Mouse (Mus musculus): ENCODE measurements around the gene Cdc14a. TPM values are rescaled to one million over a fixed set of nuclear protein-coding genes. Genes with fewer than 3 reads are reported as not detected.
"Not testable (repeated sequence)": the region's sequence is repeated elsewhere in the genome, so short reads cannot be mapped to it uniquely, and the experiment has no call there.

Cdc14a gene
- total RNA-seq, 2 experiments from 2014 or later = 17.9 to 19.3 TPM

DNA sequence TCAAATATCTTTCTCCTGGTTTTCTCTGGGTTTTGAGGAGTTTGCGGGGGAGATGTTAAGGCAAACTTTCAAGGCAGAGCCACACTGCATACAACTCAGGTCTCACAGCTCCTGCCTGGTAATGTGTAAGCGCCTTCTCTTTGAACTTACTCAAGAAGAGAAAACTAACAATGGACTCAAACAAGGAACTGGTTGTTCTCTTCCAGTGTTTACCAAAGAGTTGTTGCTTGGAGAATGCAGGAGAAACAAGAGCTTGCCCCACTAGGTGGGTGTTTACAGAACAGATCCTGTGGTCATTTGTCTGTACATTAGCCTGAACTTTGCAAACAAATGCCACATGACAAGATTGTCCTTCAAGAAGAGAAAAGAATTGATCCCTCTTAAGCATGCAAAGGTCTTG is 48.4 kb downstream of the Cdc14a start:
- no peak for DNase-seq (ENCODE audit: low spot score in 2 of 2)

DNA sequence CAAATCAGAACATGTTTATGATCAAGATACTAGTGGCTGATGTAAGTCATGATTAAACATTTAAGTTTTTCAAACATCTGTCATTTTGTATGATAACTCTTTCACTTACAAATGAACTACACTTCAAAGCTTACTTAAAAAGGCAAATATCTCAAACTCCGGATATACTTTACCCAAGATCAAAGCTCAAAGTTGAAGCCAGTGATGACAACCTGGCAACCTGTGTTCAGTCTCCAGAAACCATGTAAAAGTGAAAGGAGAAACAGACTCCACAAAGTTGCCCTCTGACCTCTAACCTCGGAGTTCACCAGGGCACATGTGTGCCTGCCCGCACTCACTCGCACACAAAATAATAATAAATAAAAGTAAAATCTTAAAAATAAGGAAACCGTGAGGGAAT is 49.3 kb downstream of the Cdc14a start:
- no peak for DNase-seq (ENCODE audit: low spot score in 2 of 2)

DNA sequence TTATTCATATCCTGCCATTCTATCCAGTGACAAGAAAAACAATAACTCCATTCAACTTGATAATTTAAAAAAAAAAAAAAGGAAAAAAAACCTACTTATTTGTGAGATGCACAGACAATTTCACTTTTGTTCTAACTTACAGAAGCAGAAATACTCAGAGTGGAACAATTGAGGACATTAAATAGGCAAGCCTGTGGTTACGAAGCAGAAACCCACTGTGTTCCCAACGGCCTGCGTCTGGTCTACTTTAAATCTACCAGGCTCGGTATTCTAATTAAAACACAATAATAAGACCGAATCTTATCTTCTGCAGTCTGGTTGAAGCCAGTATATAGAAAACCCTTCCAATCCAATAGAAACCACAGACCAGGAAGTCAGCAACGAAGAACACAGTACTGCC is 50.6 kb downstream of the Cdc14a start:
- DNase-seq (ENCODE audit: low spot score in 2 of 2) = no peak

DNA sequence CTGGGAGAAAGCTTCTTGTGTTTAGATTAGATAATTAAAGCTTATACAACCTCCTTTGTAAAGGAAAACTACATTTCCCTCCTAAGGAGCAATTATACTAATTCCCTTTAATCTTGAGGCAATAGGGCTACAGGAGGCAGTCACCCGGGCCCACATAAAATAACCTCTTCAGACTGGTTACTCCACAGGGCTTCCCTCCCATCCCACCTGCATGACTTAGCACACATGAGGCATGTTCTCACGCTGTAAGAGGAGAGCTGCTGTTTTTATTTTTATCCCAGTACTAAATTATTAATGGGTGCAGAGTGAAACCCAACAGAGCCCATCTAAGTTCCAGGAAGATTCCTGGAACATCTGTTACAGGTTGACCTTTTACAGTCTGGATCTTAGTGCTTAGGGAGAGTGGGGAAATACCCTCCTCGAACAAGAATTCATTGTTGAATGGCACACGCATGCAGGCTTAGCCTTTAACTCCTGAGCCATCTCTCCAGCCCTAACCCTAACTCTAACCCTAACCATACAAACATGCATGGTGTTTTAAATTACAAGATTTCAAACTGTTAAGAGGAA is 54.9 kb downstream of the Cdc14a start:
- no peak for DNase-seq (ENCODE audit: low spot score in 2 of 2)

DNA sequence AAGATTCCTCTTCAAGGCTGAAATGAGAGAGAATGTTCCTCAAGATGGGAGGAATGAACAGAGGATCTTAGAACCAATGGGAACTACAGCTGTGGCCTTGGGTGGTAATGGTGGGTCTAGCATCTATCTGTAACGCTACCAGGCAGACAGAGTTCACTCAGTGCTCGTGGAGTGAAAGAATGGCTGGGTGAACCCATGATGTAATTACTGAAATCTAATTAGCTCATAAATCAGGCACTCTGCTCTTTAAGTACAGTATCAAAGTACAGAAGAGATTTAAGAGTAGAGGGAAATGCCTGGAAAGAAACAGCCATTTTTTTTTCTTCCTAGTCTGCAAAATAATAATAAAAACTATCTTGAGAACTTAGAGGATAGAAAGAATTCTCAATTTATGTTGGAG is 57.7 kb downstream of the Cdc14a start:
- no peak for DNase-seq (ENCODE audit: low spot score in 2 of 2)

DNA sequence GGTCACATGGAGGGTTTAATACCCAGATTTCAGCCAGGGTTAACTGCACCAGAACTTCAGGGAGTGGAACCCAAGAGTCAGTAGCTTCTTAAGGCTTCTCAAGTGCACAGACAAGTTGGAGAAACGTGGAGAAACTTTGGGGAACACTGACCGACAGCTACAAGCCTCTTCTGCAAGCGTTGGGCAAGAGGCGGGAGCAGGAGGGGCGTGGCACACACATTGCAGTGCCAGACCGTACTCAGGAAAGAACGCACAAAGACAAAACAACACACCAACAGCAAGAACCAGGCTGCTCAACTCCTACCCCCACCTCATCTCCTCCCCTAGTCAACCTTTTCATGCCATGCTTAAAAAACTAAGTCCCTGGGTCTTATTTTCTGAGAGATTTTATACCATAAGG is 61.9 kb downstream of the Cdc14a start:
- DNase-seq (ENCODE audit: low spot score in 2 of 2) = no peak

DNA sequence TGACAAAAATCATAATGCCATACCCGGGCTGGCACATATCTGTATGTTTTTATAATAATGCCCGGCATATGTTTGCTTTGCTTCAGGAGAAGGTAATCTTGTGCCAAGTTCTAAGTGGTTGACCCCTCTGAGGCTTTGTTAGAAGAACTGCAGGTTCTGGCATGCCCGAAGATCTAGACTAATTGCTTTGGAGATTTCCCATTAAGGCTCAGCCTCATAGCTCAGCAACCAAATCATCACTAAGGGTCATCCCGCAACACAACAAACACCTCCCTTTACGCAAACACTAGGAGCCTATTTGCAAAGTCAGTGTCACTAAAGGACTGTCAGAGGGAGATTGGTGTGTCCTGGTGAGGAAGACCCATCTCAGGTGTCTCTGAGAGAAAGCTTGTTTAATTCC is 62.7 kb downstream of the Cdc14a start:
- DNase-seq (ENCODE audit: low spot score in 2 of 2) = no peak

DNA sequence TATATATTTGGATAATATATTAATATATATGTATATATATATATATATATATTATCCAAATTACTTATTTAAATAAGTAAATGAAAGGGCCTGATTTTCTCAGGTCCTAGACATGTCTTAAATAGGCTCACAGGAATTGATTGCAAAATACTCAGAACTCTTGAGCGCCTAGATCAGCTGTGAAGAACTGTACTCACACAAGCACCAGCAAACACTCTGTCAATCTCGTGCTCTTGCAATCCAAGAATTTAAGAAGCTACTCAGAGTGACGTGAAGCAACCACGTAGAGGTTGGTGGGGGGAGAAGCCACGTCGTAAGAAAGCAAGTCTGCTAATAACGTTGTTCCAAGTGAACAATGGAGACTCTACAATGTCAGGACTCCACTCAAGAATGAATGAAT is 66.0 kb downstream of the Cdc14a start:
- DNase-seq (ENCODE audit: low spot score in 2 of 2) = no peak

DNA sequence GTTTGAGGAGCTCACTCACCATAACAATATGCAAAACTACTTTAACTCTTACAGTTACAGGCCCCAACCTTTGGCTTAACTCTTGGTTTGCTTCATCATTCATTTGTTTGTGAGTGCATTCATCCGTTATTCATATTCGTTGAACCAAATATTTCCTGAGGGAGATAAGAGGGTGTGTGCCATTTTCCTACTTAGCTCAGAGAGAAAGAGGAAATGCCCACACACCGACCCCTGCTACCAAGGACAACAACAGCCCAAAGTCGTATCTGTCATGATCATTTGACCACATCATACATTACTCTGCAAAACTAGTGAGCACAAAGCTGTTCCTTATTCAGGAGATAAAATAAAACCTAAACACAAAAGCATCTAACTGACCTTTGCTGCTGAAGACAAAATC is 66.7 kb downstream of the Cdc14a start:
- DNase-seq (ENCODE audit: low spot score in 2 of 2) = no peak

DNA sequence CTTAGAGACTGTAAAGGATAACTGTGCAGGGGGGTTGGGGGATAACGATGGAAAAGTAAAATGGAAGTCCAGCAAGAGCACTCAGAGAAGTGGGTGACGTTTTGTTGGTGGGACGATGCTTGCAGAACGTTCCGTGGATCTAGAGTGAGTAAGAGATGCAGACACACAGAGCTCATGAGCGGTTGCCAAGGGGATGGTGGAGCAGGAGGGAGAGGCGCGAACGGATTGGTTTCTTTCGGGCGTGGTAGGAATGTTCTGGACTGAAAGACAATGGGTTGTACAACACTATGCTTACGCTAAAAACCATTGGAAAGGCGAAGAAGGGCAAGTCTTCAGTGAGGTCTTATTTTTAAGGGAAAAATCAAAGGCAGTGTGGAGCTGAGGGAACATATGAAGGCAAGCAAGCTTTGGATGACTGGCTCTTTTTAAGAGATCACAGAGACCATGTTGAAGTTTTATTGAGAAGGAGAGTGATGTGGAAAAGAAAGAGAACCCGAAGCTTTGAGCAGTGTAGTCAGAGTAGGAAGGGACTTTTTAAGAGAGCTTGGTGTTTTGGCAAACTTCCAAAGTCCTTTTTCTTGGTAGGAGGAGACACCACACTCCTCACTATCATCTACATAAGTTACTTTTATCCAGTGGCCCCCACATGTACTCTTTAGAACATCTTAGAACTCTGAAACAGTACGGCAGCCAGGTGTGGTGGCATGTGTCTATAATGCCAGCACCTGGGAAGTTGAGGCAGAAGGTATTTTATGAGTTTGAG is 68.6 kb downstream of the Cdc14a start:
- DNase-seq (ENCODE audit: low spot score in 2 of 2) = no peak

DNA sequence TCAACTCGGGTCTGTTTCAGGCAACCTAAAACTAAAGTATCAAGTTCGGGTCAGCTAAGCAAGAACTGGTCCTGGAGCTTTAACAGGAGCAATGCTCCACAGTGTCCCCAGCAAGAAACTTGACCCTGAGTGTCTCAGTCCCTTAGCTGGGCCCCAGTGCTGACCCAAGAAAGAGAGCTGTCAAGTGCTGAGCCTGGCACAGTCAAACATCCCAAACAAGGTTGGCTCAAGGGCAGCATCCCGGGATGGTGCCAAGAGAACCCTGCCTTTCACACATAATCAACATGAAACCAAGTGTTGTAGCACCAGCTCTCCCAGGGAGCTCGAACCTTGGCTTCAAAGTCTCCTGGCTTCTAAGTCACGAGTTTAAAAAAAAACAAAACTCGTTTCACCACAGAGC is 71.3 kb downstream of the Cdc14a start:
- no peak for DNase-seq (ENCODE audit: low spot score in 2 of 2)

DNA sequence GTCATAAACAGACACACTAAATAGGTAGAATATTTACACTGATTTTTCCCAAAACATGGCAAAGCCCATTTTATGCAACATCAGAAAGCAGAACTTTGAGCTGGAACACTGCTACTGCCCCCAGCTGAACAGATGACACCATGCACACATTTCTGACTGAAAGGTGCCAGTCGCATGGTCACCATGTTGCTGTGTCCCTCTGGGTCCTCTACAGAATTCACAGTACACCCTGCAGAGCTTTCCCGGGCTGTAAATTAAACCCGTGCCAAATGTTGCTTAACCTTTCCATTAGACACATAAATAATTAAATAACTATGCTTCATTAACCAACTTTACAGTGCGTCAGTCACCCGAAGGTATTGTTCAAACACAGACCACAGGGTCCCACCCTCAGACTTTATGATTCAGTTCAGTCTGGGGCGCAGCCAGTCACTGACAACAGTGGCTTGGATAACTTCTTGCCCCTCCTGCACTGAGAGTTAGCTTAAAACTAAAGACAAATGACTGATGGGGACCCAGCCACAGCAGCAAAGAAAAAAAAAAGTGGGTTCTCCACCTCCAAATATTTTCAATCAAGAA is 73.4 kb downstream of the Cdc14a start:
- no peak for DNase-seq (ENCODE audit: low spot score in 2 of 2)

DNA sequence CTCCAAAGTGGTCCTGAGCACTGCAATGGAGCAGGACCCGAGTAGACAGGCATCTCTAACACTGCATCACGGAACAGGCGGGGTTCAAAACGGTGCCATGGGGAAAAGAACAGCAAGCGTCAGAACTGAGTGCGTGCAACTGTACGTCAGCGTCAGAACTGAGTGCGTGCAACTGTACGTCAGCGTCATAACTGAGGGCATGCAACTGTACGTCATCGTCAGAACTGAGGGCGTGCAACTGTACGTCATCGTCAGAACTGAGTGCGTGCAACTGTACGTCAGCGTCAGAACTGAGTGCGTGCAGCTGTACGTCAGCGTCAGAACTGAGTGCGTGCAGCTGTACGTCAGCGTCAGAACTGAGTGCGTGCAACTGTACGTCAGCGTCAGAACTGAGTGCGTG is 76.3 kb downstream of the Cdc14a start:
- not testable (repeated sequence) for DNase-seq (ENCODE audit: low spot score in 2 of 2)

DNA sequence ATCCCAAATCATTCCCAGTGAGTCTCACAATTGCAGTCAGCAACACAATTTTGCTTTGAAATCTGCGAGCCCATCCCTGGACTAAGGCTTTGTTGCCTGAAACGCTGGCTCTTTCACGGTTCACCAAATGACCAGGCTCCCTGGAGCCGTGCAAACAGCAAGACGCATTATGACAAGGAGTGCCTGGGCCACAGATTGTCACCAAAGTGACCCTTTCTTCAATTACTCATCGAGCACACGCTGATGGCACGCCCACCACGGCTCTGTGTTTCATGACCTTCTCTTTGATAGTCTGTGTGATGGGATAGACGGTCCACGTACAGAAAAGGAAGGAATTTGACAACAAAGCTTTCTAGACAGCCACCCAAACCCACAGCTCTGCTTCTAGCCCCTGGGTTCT is 78.6 kb downstream of the Cdc14a start:
- DNase-seq (ENCODE audit: low spot score in 2 of 2) = no peak

DNA sequence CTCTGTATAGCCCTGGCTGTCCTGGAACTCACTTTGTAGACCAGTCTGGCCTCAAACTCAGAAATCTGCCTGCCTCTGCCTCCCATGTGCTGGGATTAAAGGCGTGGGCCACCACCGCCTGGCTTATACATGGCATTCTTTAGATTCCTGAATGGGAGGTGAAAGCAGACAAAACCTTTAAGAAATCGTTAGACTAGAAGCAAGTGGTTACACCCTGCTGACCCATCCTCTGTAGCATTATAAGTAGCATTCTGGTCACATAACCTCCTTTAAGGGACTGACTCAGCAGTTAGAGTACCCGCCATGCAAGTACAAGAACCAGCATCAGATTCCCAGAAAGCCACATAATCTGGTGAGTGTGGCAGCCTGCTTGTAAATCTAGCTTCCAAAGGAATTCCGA is 81.6 kb downstream of the Cdc14a start:
- DNase-seq (ENCODE audit: low spot score in 2 of 2) = no peak

DNA sequence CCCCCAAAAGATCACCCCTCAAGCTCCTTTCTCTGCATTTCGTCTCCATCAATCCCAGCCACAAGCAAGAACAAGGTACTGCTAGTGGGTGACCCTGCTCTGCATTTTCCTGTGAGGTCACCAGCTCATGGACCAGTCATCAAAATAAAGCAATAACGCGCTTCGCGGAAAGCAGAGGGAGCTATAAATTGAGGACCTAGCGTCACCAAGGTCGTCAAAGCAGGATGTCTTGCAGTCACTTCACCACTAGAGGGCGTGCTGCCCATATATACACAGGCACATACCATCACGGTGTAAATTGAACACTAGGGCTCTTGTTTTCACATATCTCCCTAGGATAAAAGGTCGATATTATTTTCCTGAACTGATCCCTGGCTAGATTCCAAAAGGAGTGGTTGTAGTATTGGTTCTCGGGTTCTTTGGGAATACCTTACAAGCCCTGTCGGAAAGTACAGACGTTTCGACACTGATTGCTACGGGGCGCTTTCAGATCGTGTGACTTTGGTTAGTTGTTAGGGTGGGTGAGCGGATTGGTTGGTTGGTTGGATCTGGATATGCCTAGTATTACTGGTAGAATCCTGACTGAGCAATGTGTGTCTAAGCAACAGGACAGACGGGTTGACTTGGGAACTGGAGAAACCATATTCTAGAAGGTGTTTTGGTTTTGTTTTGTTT is 82.7 kb downstream of the Cdc14a start:
- DNase-seq (ENCODE audit: low spot score in 2 of 2) = peak; percentile 35 to 59

DNA sequence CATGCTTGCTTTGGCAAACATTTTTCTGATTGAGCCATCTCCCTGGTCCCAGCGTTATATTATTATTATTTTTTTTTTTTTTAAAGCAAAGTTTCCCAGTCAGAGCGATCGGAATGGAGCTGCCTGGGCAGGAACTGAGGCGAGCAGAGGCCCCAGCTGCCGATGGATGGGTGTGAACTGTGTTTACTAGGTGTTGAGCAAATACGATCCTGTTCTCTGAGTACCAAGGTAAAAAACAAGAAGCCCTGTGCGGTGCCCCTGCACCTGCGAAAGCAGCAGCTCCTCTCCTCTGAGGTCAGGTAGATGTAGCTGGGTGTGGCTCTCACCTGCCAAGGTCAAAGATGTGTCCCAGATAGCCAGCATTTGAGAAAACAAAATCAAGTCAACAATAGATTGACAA is 83.6 kb downstream of the Cdc14a start:
- DNase-seq (ENCODE audit: low spot score in 2 of 2) = no peak

DNA sequence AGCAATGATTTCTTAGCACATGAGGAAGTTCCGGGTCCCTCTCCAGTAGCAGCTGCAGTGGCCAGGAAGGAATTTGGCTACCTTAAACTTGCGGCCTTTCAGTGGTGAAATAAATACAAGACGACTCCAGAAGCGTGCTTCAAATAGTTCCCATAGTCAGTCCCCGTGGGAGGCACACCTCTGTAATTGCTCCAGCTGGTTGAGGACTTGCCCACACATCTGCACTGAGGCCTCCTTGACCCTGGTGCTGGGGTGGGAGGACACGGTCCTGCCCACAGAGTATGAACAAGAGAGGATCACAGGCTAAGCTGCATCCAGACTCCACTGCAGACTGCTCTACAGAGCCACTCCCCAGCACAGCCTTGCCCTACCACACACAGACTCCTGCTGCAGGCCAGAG is 85.2 kb downstream of the Cdc14a start:
- no peak for DNase-seq (ENCODE audit: low spot score in 2 of 2)

DNA sequence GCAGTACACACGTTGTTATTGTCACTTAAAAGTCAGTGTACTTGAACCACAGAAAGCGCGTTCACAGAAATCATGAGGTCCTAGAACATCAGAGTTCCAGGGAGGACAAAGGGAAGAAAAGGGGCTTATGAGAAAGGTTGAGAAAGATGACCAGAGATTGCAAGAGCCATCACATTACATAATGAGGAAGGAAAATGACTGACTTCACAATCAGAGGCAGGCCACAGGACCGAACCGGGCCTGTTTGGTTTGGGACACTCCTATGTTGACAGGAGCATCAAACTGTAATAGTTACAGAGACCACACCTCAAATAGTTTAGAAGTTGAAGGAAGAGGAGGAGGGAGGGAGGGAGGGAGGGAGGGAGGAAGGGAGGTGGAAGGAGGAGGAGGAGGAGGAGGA is 86.0 kb downstream of the Cdc14a start:
- no peak for DNase-seq (ENCODE audit: low spot score in 2 of 2)

DNA sequence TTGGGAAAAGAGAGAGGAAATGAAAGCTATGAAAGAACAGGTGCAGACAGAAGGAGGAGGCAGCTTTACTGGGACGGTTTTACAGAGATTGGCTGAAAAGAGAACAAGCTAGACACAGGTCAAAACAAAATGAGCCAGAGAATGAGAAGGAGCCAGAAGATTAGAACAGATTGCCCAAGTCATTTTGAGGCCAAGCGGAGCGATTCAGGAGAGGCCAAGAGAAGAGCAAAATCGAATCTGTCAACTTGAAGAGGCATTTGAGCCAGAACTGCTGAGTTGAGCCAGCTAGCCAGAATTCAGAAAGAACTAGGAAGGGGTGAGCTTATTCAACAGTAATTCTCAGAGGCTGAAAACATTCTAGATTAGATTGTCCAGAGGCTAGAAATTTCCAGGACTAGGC is 88.8 kb downstream of the Cdc14a start:
- no peak for DNase-seq (ENCODE audit: low spot score in 2 of 2)

DNA sequence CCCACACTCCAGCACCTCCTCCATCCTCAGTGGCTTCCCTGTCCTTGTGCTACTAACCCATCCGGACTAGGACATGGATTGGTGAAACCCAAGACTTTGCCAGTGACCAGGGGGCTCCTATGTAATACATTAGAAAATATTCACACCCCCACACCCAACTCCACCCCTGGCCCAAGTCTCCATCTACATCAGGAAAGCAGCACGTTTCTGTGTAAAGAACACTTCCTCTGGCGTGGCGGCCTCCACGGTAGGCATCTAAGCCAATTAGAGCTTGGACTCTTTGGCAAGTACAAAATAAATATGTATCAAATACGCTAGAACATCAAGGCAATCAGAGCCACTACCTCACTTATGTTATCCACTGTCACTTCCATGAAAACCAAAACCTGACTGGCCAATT is 90.1 kb downstream of the Cdc14a start:
- no peak for DNase-seq (ENCODE audit: low spot score in 2 of 2)

DNA sequence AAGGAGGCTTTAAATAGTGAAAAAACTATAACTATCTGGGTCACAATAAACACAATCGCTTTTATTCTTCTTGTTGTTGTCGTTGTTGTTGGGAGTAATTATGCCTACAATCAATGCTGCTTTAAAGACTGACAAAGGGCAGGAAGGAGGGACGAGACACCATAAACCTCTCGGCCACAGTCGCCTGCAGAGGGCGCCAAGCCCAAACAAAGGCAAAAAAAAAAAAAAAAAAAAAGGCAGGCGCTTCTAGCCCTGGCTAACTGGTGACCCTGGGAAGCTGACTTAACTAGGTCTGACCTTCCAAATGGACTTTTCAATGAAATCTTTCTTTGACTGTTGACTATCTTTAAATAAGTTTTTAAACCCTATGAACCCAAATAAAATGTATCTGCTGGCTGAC is 90.6 kb downstream of the Cdc14a start:
- no peak for DNase-seq (ENCODE audit: low spot score in 2 of 2)

Data from adrenal gland, postnatal 4 days (tissue).